Mouse (Mus musculus) megakaryocyte, embryonic 14.5 days (primary cell): ENCODE measurements around the gene Olfr1366. TPM values are rescaled to one million over a fixed set of nuclear protein-coding genes. Genes with fewer than 3 reads are reported as not detected.

Experiments
- H3K27me3 ChIP-seq: replicated peaks from 2 replicates; pipeline ENCODE3; 2012; ENCODE audit warnings: inconsistent platforms
- H3K36me3 ChIP-seq: replicated peaks from 2 replicates; pipeline ENCODE3; 2012; ENCODE audit warnings: low read length, inconsistent platforms, mixed read lengths
- H3K4me1 ChIP-seq: 2 replicates; pipeline ENCODE4 v1.6.1; 2012; ENCODE audit warnings: inconsistent platforms
- H3K4me3 ChIP-seq: replicated peaks from 2 replicates; pipeline ENCODE3; 2012; ENCODE audit warnings: moderate library complexity, mild to moderate bottlenecking, inconsistent platforms
- H3K9me3 ChIP-seq: 2 replicates; pipeline ENCODE4 v1.6.1; 2012; ENCODE audit warnings: inconsistent platforms
- FLI1 ChIP-seq: IDR thresholded peaks from 2 replicates; pipeline ENCODE4 v1.6.1; 2012; ENCODE audit warnings: low read length, inconsistent platforms, mixed read lengths
- GATA1 ChIP-seq: IDR thresholded peaks from 3 replicates; pipeline ENCODE4 v1.6.1; 2012; ENCODE audit warnings: mixed read lengths, low read length, inconsistent platforms, borderline replicate concordance
- polyA plus RNA-seq: library from polyadenylated mRNA; stranded (reverse); fragments of >175 nt; gene quantifications from 2 replicates; pipeline ENCODE4 v1.2.3, GENCODE M21; 2012; ENCODE audit warnings: low replicate concordance; ENCODE audit not compliant: insufficient read depth

Gene Olfr1366
- polyA plus RNA-seq, 1 experiment = not detected

GRCm38 (mm10) chr13:21495080-21495479 is 47.5 kb downstream of the Olfr1366 start, which contains the start of gene AK157302:
Gene AK157302, plus strand, starts transcription at chr13:21495223.
- TF ChIP-seq GATA1 (no peak), FLI1 (no peak)
- Histone ChIP-seq H3K9me3 (no peaks in the 10 kb centered on the region), H3K27me3 (peaks cover 1% of the 10 kb centered on the region), H3K4me3 (no peak within 1 kb of the TSS), H3K36me3 (no peaks in the 10 kb centered on the region), H3K4me1 (no peaks in the 10 kb centered on the region)

- H3K36me3 ChIP-seq = no peaks in the 10 kb centered on the region
- TF ChIP-seq FLI1 = no peak
- no peak for TF ChIP-seq GATA1
- H3K4me1 ChIP-seq = no peaks in the 10 kb centered on the region
These were observed 49.8 kb downstream of the Olfr1366 start for GRCm38 (mm10) chr13:21492847-21493246.

GRCm38 (mm10) chr13:21486881-21487280 is 55.7 kb downstream of the Olfr1366 start:
- no peak for TF ChIP-seq FLI1
- TF ChIP-seq GATA1 = no peak
- peaks cover 5% of the 10 kb centered on the region; the same call in 1 of the 2 replicates for H3K4me1 ChIP-seq
- H3K36me3 ChIP-seq = peaks cover 7% of the 10 kb centered on the region
- peaks cover 9% of the 10 kb centered on the region for H3K9me3 ChIP-seq
- no peak overlapping the region for H3K4me3 ChIP-seq
- H3K27me3 ChIP-seq = peaks cover 1% of the 10 kb centered on the region

More at GRCm38 (mm10) chr13:21492847-21493246, 49.8 kb downstream of the Olfr1366 start:
- Histone ChIP-seq H3K4me3 (no peak overlapping the region), H3K9me3 (0 out of 2 replicates have a peak, but pooled peaks cover 3% of the 10 kb centered on the region), H3K27me3 (peaks cover 1% of the 10 kb centered on the region)

Other genes starting within 250 kb of the Olfr1366 start
- gene Gpx6, start 230.7 kb downstream of the Olfr1366 start, polyA plus RNA-seq = not detected in 2 replicates
- gene Olfr1367, start 195.9 kb downstream of the Olfr1366 start, polyA plus RNA-seq = not detected in 2 replicates
- gene Zscan12, start 180.0 kb downstream of the Olfr1366 start, polyA plus RNA-seq = 1.3 TPM in 1 of 2 replicates, not detected in the other
- gene Zkscan3, start 140.1 kb downstream of the Olfr1366 start, polyA plus RNA-seq = 4.5 TPM in 1 of 2 replicates, not detected in the other
- 0.07 TPM in 1 of 2 replicates, not detected in the other for gene Pgbd1, start 101.8 kb downstream of the Olfr1366 start, polyA plus RNA-seq
- gene Zscan26, start 89.1 kb downstream of the Olfr1366 start, polyA plus RNA-seq = 0.70 TPM in 1 of 2 replicates, not detected in the other
- gene Nkapl, start 74.3 kb downstream of the Olfr1366 start, polyA plus RNA-seq = 0.92 TPM in 1 of 2 replicates, not detected in the other
- gene Zkscan4, start 63.9 kb downstream of the Olfr1366 start, polyA plus RNA-seq = not detected in 2 replicates
- gene Gm10065, start 63.4 kb downstream of the Olfr1366 start, polyA plus RNA-seq = not detected in 2 replicates
- gene AK157302, start 47.6 kb downstream of the Olfr1366 start, polyA plus RNA-seq = 0.04 TPM in 1 of 2 replicates, not detected in the other
- gene Gm11273, start 41.4 kb downstream of the Olfr1366 start, polyA plus RNA-seq = 6.5 and 41.0 TPM in 2 replicates
- 0.20 TPM in 1 of 2 replicates, not detected in the other for gene Zkscan8, start 11.7 kb downstream of the Olfr1366 start, polyA plus RNA-seq
- gene Olfr1535, start 17.1 kb upstream of the Olfr1366 start, polyA plus RNA-seq = not detected in 2 replicates
- gene Olfr1364, start 39.0 kb upstream of the Olfr1366 start, polyA plus RNA-seq = 0.10 TPM in 1 of 2 replicates, not detected in the other
- gene Olfr1362, start 71.2 kb upstream of the Olfr1366 start, polyA plus RNA-seq = not detected in 2 replicates
- not detected in 2 replicates for gene Olfr11, start 99.7 kb upstream of the Olfr1366 start, polyA plus RNA-seq
- not detected in 2 replicates for gene Olfr1361, start 120.6 kb upstream of the Olfr1366 start, polyA plus RNA-seq
- gene Olfr1360, start 134.6 kb upstream of the Olfr1366 start, polyA plus RNA-seq = not detected in 2 replicates
- gene Olfr1359, start 155.3 kb upstream of the Olfr1366 start, polyA plus RNA-seq = not detected in 2 replicates
- gene Hist1h2bl, start 173.3 kb upstream of the Olfr1366 start, polyA plus RNA-seq = 3.6 TPM in 1 of 2 replicates, not detected in the other
- gene Hist1h2ai, start 173.6 kb upstream of the Olfr1366 start, polyA plus RNA-seq = 46.8 and 88.4 TPM in 2 replicates
- gene Hist1h3h, start 174.9 kb upstream of the Olfr1366 start, polyA plus RNA-seq = 72.9 and 147 TPM in 2 replicates
- 7.3 TPM in 1 of 2 replicates, not detected in the other for gene Hist1h2bm, start 179.2 kb upstream of the Olfr1366 start, polyA plus RNA-seq
- gene Hist1h4j, start 192.3 kb upstream of the Olfr1366 start, polyA plus RNA-seq = 5.0 and 5.5 TPM in 2 replicates
- gene Hist1h4k, start 207.7 kb upstream of the Olfr1366 start, polyA plus RNA-seq = 53.8 and 106 TPM in 2 replicates
- gene Hist1h2ak, start 211.0 kb upstream of the Olfr1366 start, polyA plus RNA-seq = 18.0 and 72.9 TPM in 2 replicates
- gene Hist1h2bn, start 211.3 kb upstream of the Olfr1366 start, polyA plus RNA-seq = 7.1 TPM in 1 of 2 replicates, not detected in the other
- gene Hist1h1b, start 237.8 kb upstream of the Olfr1366 start, polyA plus RNA-seq = 3.0 TPM in 1 of 2 replicates, not detected in the other
- 50.5 and 69.6 TPM in 2 replicates for gene Hist1h3i, start 240.6 kb upstream of the Olfr1366 start, polyA plus RNA-seq
- gene Hist1h2an, start 244.4 kb upstream of the Olfr1366 start, polyA plus RNA-seq = 22.2 and 79.5 TPM in 2 replicates
- gene Hist1h2bp, start 244.7 kb upstream of the Olfr1366 start, polyA plus RNA-seq = 4.6 and 20.3 TPM in 2 replicates